Mouse (Mus musculus): ENCODE measurements around the gene Timm8a1. TPM values are rescaled to one million over a fixed set of nuclear protein-coding genes. Genes with fewer than 3 reads are reported as not detected.
"Not testable (repeated sequence)": the region's sequence is repeated elsewhere in the genome, so short reads cannot be mapped to it uniquely, and the experiment has no call there.

The Timm8a1 gene
- total RNA-seq, 2 experiments from 2014 or later: 9.3 to 13.4 TPM

DNA sequence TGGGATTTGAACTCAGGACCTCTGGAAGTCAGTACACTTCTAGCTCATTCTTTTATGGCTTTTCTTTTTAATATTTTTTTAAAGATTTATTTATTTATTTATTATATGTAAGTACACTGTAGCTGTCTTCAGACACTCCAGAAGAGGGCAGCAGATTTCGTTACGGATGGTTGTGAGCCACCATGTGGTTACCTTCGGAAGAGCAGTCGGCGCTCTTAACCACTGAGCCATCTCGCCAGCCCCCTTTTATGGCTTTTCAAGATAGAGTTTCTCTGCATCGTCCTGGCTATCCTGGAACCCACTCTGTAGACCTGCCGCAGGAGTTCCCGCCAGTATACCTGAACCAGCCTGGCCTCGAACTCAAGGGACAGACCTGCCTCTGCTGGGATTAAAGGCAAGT is 1.9 kb downstream of the Timm8a1 start:
- DNase-seq; intact Hi-C loops (cut with DNase I): not testable (repeated sequence)

- no peak for DNase-seq
- intact Hi-C loops (cut with DNase I): no loop called here
Measured at GRCm38 (mm10) chrX:134533346-134533745, 8.3 kb downstream of the Timm8a1 start.

GRCm38 (mm10) chrX:134525260-134525659 is 16.4 kb downstream of the Timm8a1 start:
- intact Hi-C loops (cut with DNase I): no loop called here
- no peak for DNase-seq

- DNase-seq: no peak
- intact Hi-C loops (cut with DNase I): no loop called here
Measured at GRCm38 (mm10) chrX:134523772-134524171, 17.9 kb downstream of the Timm8a1 start.

DNA sequence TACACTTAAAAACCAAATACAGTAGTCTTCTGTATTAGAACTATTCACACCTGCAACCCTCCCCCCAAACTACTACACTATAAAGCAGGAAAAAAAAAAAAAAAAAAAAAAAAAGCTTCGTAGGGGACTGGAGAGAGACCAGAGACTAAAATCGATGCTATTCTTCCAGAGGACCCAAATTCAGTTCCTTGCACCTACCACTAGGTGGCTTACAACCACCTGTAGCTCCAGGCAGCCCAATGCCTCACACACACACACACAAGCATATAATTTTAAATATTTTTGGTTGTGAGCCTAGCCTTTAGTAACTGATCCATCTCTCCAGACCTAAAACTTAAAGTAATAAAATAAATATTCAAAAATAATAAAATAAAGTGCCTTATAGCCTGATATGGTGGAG is 32.2 kb downstream of the Timm8a1 start:
- no peak for DNase-seq
- intact Hi-C loops (cut with DNase I): no loop called here

GRCm38 (mm10) chrX:134507977-134508376 is 33.7 kb downstream of the Timm8a1 start:
- no peak for DNase-seq
- intact Hi-C loops (cut with DNase I): no loop called here

DNA sequence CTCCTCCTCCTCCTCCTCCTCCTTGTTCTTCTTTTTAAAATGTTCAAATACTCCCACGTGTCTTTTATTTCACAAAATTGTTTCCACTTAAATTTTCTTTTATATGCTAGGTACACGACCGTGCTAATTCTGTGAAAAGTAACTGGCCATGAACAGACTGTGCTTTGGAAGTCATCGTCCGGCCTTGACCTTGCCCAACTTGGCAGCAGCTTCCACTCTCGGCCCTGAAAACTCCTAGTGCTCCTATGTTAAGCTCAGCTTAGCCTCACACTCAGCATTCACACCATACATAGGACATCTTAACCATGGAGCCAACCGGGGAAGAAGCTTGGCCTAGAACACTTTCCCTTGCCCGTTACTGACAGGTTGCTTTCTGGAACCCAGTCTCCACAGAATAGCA is 41.0 kb downstream of the Timm8a1 start:
- intact Hi-C loops (cut with DNase I): no loop called here
- DNase-seq: no peak

Other genes starting within 250 kb of the Timm8a1 start
- gene Tmem35a, start 246.6 kb downstream of the Timm8a1 start, total RNA-seq (2021): under 1 TPM; 0.13 to 0.17 TPM
- under 1 TPM; 0.10 to 0.71 TPM for gene Cenpi, start 233.8 kb downstream of the Timm8a1 start, total RNA-seq (2021)
- gene Drp2, start 137.3 kb downstream of the Timm8a1 start, total RNA-seq (2021): 1 to 10 TPM; 3.5 to 5.9 TPM
- not detected for gene Taf7l, start 65.4 kb downstream of the Timm8a1 start, total RNA-seq (2021)
- gene Btk, start 41.7 kb upstream of the Timm8a1 start, total RNA-seq (2021): under 1 TPM; 0.15 TPM
- 100 to 1,000 TPM in 1 of 2 experiments, 10 to 100 TPM in 1; 83.8 to 131 TPM for gene Rpl36a, start 43.8 kb upstream of the Timm8a1 start, total RNA-seq (2021)
- gene Gla, start 59.3 kb upstream of the Timm8a1 start, total RNA-seq (2021): 1 to 10 TPM; 1.6 TPM
- gene Hnrnph2, start 59.3 kb upstream of the Timm8a1 start, total RNA-seq (2021): 10 to 100 TPM; 42.1 to 46.4 TPM
- gene Armcx4, start 144.7 kb upstream of the Timm8a1 start, total RNA-seq (2021): 10 to 100 TPM in 1 of 2 experiments, 1 to 10 TPM in 1; 8.3 to 13.3 TPM
- 1 to 10 TPM; 1.7 to 1.9 TPM for gene Armcx1, start 176.1 kb upstream of the Timm8a1 start, total RNA-seq (2021)
- 1 to 10 TPM; 1.5 to 2.0 TPM for gene Armcx6, start 209.6 kb upstream of the Timm8a1 start, total RNA-seq (2021)
- 10 to 100 TPM; 21.9 to 23.4 TPM for gene Armcx3, start 214.7 kb upstream of the Timm8a1 start, total RNA-seq (2021)

All from gastrocnemius, postnatal 36 days (tissue).